ENCODE assay signal across 24 mouse cellular contexts in the genomic region with DNA sequence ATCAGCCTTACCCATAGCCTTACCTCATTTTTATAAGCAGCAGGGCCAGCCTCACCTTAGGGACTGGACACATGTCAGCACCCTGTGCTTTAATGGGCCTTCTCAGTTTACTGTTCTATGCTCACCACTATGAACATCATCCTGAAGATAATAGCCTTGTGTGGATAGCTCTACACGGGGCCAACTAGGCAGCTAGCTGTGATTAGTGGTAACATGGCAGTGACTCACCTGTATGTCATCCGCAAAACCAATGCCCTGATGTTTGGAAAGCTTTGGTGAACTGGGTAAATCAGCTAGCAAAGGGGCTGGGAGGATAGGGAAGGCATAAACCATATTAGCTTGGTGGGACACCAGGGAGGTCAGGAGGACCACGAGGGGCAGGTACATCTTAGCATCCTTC.
DNase-seq lines count a peak whose midpoint lies in the region; TF ChIP-seq lines count a peak whose summit lies in the region.
"Had no signal": no experiment of that assay in that cellular context is flagged by ENCODE, and none has a peak within 500 bp of the region (broad histone marks: within the 10 kb centered on the region; RNA-seq: fewer than 3 reads in every experiment).

No protein-coding gene starts in this region.

- H3K4me3 ChIP-seq in gastrocnemius, adult 2 months: no peak overlapping the region
- no peak overlapping the region for H3K4me3 ChIP-seq in C2C12 (ENCODE audit: insufficient read depth, poor library complexity, severe bottlenecking)
- H3K4me3 ChIP-seq: forebrain, embryonic 10.5 days; forebrain, embryonic 13.5 days; heart, embryonic 12.5 days; heart, embryonic 15.5 days; hindbrain, embryonic 10.5 days; hindbrain, embryonic 13.5 days; intestine, embryonic 15.5 days had no signal

- no peak for DNase-seq in gastrocnemius, adult 2 months
- DNase-seq in gastrocnemius, postnatal 4 days (ENCODE audit: low spot score in 2 of 2): no peak
- DNase-seq in 3T3-L1 (ENCODE audit: low read depth, low spot score): peak; percentile 69
- DNase-seq in frontal cortex, adult 2 months (ENCODE audit: extremely low spot score in 1 of 2, low spot score in 1 of 2): no peak
- no peak for DNase-seq in adrenal gland, postnatal 10 days
- DNase-seq: adrenal gland, postnatal 14 days; cerebellum, adult 11 months; cerebellum, adult 2 months; cerebellum, adult 9-11 months; cerebellum, postnatal 25 days; gastrocnemius, postnatal 14 days; heart, adult 18-20 months; heart, postnatal 10 days; heart, postnatal 36 days; kidney, adult 11 months had no signal

- H3K27me3 ChIP-seq in C2C12 (ENCODE audit: control insufficient read depth, insufficient read depth, insufficient read length): no peaks in the 10 kb centered on the region
- H3K27me3 ChIP-seq: forebrain, embryonic 13.5 days; hindbrain, embryonic 13.5 days; intestine, embryonic 15.5 days had no signal

- no peaks in the 10 kb centered on the region for H3K79me2 ChIP-seq in C2C12 (ENCODE audit: control insufficient read depth, insufficient read depth)

- H3ac ChIP-seq in C2C12 (ENCODE audit: control insufficient read depth, insufficient read length, low read depth): no peak overlapping the region

- intact Hi-C loops in gastrocnemius, adult 2 months (cut with DNase I): loop anchor here (10.0 kb wide), 2 partner anchors 95 to 135 kb away; no protein-coding TSS in a partner anchor

- no peaks in the 10 kb centered on the region for H3K79me3 ChIP-seq in C2C12 (ENCODE audit: low read depth)

- TF ChIP-seq CTCF in gastrocnemius, adult 2 months (IDR thresholded peaks at IDR 0.05): no peak
- no peak for TF ChIP-seq CTCF in C2C12 (IDR thresholded peaks at IDR 0.05; ENCODE audit: control insufficient read depth, insufficient read depth, insufficient read length)

- H3K27ac ChIP-seq in gastrocnemius, adult 2 months: peak overlapping the region; percentile 72
- H3K27ac ChIP-seq: forebrain, embryonic 10.5 days; forebrain, embryonic 13.5 days; heart, embryonic 15.5 days; hindbrain, embryonic 10.5 days; hindbrain, embryonic 13.5 days; intestine, embryonic 15.5 days had no signal

- no peaks in the 10 kb centered on the region for H3K36me3 ChIP-seq in C2C12 (ENCODE audit: control insufficient read depth, insufficient read depth)
- H3K36me3 ChIP-seq: forebrain, embryonic 10.5 days; G1E; heart, embryonic 12.5 days; heart, embryonic 15.5 days; hindbrain, embryonic 10.5 days; hindbrain, embryonic 13.5 days; intestine, embryonic 15.5 days had no signal

TF ChIP-seq in C2C12, 6 proteins besides CTCF, POLR2A, EP300 and RAD21:
- TF ChIP-seq USF1 (IDR thresholded peaks at IDR 0.05; ENCODE audit: low read depth) (no peak), FOSL1 (IDR thresholded peaks at IDR 0.05; ENCODE audit: insufficient read depth, low read length, poor library complexity, severe bottlenecking) (peak; percentile 82)
